Mouse (Mus musculus) mesoderm, embryonic 11.5 days (tissue): Measurements from ENCODE around the gene Appl2.

Experiments used
- DNase-seq: peaks from one replicate; pipeline ENCODE4 v3.0.0-alpha.2; 2012; ENCODE audit warnings: low read depth, low spot score

Appl2 gene

GRCm38 (mm10) chr10:83565449-83566441 is 82.8 kb downstream of the Appl2 start:
- no peak for DNase-seq

- DNase-seq: no peak
Observed at GRCm38 (mm10) chr10:83563005-83563404, 85.5 kb downstream of the Appl2 start.
